ENCODE assay signal across 25 mouse cellular contexts in genomic region chr5:104160581-104160980, GRCm38 (mm10). TPM values are rescaled to one million over a fixed set of nuclear protein-coding genes. Genes with fewer than 3 reads are reported as not detected.
A peak's percentile ranks its signal among the peaks of the same experiment; 100 is the strongest.
DNase-seq lines count a peak whose midpoint lies in the region; ATAC-seq and TF ChIP-seq lines count a peak whose summit lies in the region.
"Had no signal": no experiment of that assay in that cellular context is flagged by ENCODE, and none has a peak within 500 bp of the region (broad histone marks: within the 10 kb centered on the region; RNA-seq: fewer than 3 reads in every experiment).

No protein-coding gene starts in this region.

- no peak for TF ChIP-seq EP300 in lung, postnatal 0 days (IDR thresholded peaks at IDR 0.05)

- no peak for TF ChIP-seq CTCF in lung, postnatal 0 days (IDR thresholded peaks at IDR 0.05)

- no peak overlapping the region for H3K4me3 ChIP-seq in lung, embryonic 16.5 days (ENCODE audit: low read length)
- no peak overlapping the region for H3K4me3 ChIP-seq in lung, postnatal 0 days (ENCODE audit: low read depth, low read length)
- H3K4me3 ChIP-seq: embryonic facial prominence, embryonic 10.5 days; forebrain, embryonic 10.5 days; gastrocnemius, adult 2 months; heart, embryonic 10.5 days; hindbrain, embryonic 12.5 days had no signal

- H3K4me2 ChIP-seq in lung, embryonic 16.5 days (ENCODE audit: low read depth, low read length): no peak overlapping the region
- H3K4me2 ChIP-seq in lung, postnatal 0 days (replicated peaks; ENCODE audit: low read depth, low read length): no peak overlapping the region
- H3K4me2 ChIP-seq: hindbrain, embryonic 12.5 days had no signal

- peak; percentile 64 for DNase-seq in heart, adult 11 months
- DNase-seq in heart, adult 18-20 months: no peak
- DNase-seq in lung, postnatal 0 days (ENCODE audit: low spot score): no peak
- DNase-seq in NIH3T3 (ENCODE audit: low read depth): peak; percentile 79
- DNase-seq in spleen, postnatal 10 days (ENCODE audit: low spot score in 2 of 2): no peak
- no peak for DNase-seq in layer of hippocampus, postnatal 14 days (ENCODE audit: low spot score in 2 of 2)
- DNase-seq: adrenal gland, postnatal 36 days; cerebellum, adult 2 months; gastrocnemius, adult 2 months; gastrocnemius, postnatal 25 days had no signal

- ATAC-seq in lung, embryonic 16.5 days (ENCODE audit: low read depth): no peak
- no peak for ATAC-seq in lung, postnatal 0 days
- ATAC-seq: forebrain, embryonic 14.5 days; hindbrain, embryonic 16.5 days; inflammation-experienced regulatory T-cells, adult 6 months; Patski had no signal

- no peak overlapping the region for H3K9ac ChIP-seq in lung, embryonic 16.5 days (ENCODE audit: low read length)
- no peak overlapping the region for H3K9ac ChIP-seq in lung, postnatal 0 days (replicated peaks; ENCODE audit: low read depth)
- H3K9ac ChIP-seq: hindbrain, embryonic 12.5 days had no signal

- 64% methylated on average over 3 of the region's 3 CpGs for WGBS in lung, embryonic 16.5 days
- 63% methylated on average over 3 of the region's 3 CpGs for WGBS in lung, postnatal 0 days

- peaks cover 9% of the 10 kb centered on the region; the same call in 1 of the 2 replicates for H3K4me1 ChIP-seq in lung, embryonic 16.5 days (replicated peaks; ENCODE audit: control insufficient read depth, insufficient read depth, low read length)
- H3K4me1 ChIP-seq in lung, postnatal 0 days (ENCODE audit: insufficient read depth, low read depth, low read length): no peaks in the 10 kb centered on the region
- H3K4me1 ChIP-seq: embryonic facial prominence, embryonic 10.5 days; forebrain, embryonic 10.5 days; heart, embryonic 10.5 days; hindbrain, embryonic 12.5 days had no signal

- peak overlapping the region; percentile 36; the same call in 1 of the 2 replicates for H3K27ac ChIP-seq in lung, embryonic 16.5 days (ENCODE audit: low read length)
- H3K27ac ChIP-seq in lung, postnatal 0 days (ENCODE audit: low read length): no peak overlapping the region
- H3K27ac ChIP-seq: embryonic facial prominence, embryonic 10.5 days; forebrain, embryonic 10.5 days; gastrocnemius, adult 2 months; heart, embryonic 10.5 days; hindbrain, embryonic 12.5 days had no signal

- H3K36me3 ChIP-seq in lung, embryonic 16.5 days (ENCODE audit: control insufficient read depth, insufficient read depth, low read length): no peaks in the 10 kb centered on the region
- no peaks in the 10 kb centered on the region for H3K36me3 ChIP-seq in lung, postnatal 0 days (ENCODE audit: insufficient read depth, low read length)
- H3K36me3 ChIP-seq: embryonic facial prominence, embryonic 10.5 days; forebrain, embryonic 10.5 days; heart, embryonic 10.5 days; hindbrain, embryonic 12.5 days had no signal

- no peaks in the 10 kb centered on the region for H3K27me3 ChIP-seq in lung, embryonic 16.5 days (ENCODE audit: control insufficient read depth, insufficient read depth, low read depth, low read length)
- no peaks in the 10 kb centered on the region for H3K27me3 ChIP-seq in lung, postnatal 0 days (replicated peaks; ENCODE audit: insufficient read depth, low read length)
- H3K27me3 ChIP-seq: hindbrain, embryonic 12.5 days had no signal

- H3K9me3 ChIP-seq in lung, embryonic 16.5 days (ENCODE audit: control insufficient read depth, low read length): no peaks in the 10 kb centered on the region
- H3K9me3 ChIP-seq in lung, postnatal 0 days (ENCODE audit: low read length): no peaks in the 10 kb centered on the region
- H3K9me3 ChIP-seq: embryonic facial prominence, embryonic 10.5 days; forebrain, embryonic 10.5 days; heart, embryonic 10.5 days; hindbrain, embryonic 12.5 days had no signal

RNA-seq across cellular contexts. Expression of gene Dspp, which starts 9.9 kb away (rescaled TPM):
- total RNA-seq in heart, adult 18-20 months (2021): not detected
- 0.06 TPM in 1 of 2 replicates, not detected in the other for polyA plus RNA-seq in lung, embryonic 16.5 days (2015; fragmentation: Nextera tagmentation; extraction: Ambion mirVana)
- 0.02 TPM in 1 of 2 replicates, not detected in the other for polyA plus RNA-seq in lung, postnatal 0 days (2015; fragmentation: Nextera tagmentation; extraction: Ambion mirVana)
- not detected for total RNA-seq in layer of hippocampus, postnatal 14 days (2021)
- total RNA-seq: adrenal gland, adult 8-10 months; adrenal gland, postnatal 36 days; ES-E14; gastrocnemius, adult 2 months; gastrocnemius, postnatal 25 days; heart, postnatal 10 days; heart, postnatal 4 days had no signal
- polyA plus RNA-seq: embryonic facial prominence, embryonic 10.5 days; embryonic facial prominence, embryonic 14.5 days; forebrain, embryonic 10.5 days; forebrain, embryonic 14.5 days; heart, embryonic 10.5 days; heart, embryonic 14.5 days; hindbrain, embryonic 12.5 days; hindbrain, embryonic 16.5 days; inflammation-experienced regulatory T-cells, adult 6 months; Patski had no signal

RNA-seq across cellular contexts. Expression of gene Dmp1, which starts 41.8 kb away (rescaled TPM):
- not detected for total RNA-seq in heart, adult 18-20 months (2021)
- polyA plus RNA-seq in lung, embryonic 16.5 days (2015; fragmentation: Nextera tagmentation; extraction: Ambion mirVana): 0.55 and 4.7 TPM in 2 replicates
- polyA plus RNA-seq in lung, postnatal 0 days (2015; fragmentation: Nextera tagmentation; extraction: Ambion mirVana): 0.05 and 0.07 TPM in 2 replicates
- 1 to 10 TPM; 1.1 to 1.3 TPM for total RNA-seq in layer of hippocampus, postnatal 14 days (2021)
- total RNA-seq: adrenal gland, postnatal 36 days; ES-E14; heart, postnatal 10 days; heart, postnatal 4 days had no signal
- polyA plus RNA-seq: heart, embryonic 14.5 days; inflammation-experienced regulatory T-cells, adult 6 months; Patski had no signal

RNA-seq across cellular contexts. Expression of gene Sparcl1, which starts 47.0 kb away (rescaled TPM):
- 100 to 1,000 TPM; 186 to 203 TPM for total RNA-seq in heart, adult 18-20 months (2021)
- 433 and 435 TPM in 2 replicates for polyA plus RNA-seq in lung, embryonic 16.5 days (2015; fragmentation: Nextera tagmentation; extraction: Ambion mirVana)
- polyA plus RNA-seq in lung, postnatal 0 days (2015; fragmentation: Nextera tagmentation; extraction: Ambion mirVana): 285 and 301 TPM in 2 replicates
- total RNA-seq in layer of hippocampus, postnatal 14 days (2021): 1,000 to 10,000 TPM; 1,351 to 1,429 TPM
- polyA plus RNA-seq: inflammation-experienced regulatory T-cells, adult 6 months; Patski had no signal

Comparison
In these comparisons a context has a peak if more than half of its experiments do, and no peak if none do; other contexts are left out.
1. DNase-seq: peak in heart, adult 11 months (single experiment) and NIH3T3 (single experiment); none in heart, adult 18-20 months (0 of 2), lung, postnatal 0 days (single experiment), spleen, postnatal 10 days (0 of 2) and layer of hippocampus, postnatal 14 days (0 of 2).
2. RNA of gene Sparcl1, which starts 47.0 kb away (total RNA-seq): 1,351 to 1,429 TPM in layer of hippocampus, postnatal 14 days; 186 to 203 TPM in heart, adult 18-20 months; every median in the first group is over 4 times any median in the second.